Mouse (Mus musculus): Measurements from ENCODE around the gene Gadd45gip1.

DNA sequence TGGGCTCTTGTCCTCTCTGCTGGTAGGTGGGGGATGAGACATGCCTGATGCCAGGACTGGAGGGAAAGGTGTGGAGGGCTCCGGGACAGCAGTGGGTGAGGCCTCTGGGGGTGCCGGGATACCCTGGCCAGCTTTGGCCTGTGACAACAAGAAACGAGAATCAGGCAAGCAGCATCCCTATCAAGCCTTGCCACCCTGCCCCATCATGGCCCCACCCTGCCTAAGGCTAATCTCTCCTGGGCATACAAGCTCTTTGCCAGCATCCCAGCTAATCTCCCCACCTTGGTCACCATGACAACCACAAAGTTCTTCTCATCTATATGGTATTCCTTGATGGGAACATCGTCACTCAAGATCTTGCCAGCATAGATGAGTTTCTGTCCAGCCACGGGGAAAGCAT is 7.2 kb downstream of the Gadd45gip1 start:
- TF ChIP-seq EP300 (IDR thresholded peaks at IDR 0.05; ENCODE audit: insufficient read depth, low read depth, low read length), result no peak
- TF ChIP-seq CTCF (IDR thresholded peaks at IDR 0.05; ENCODE audit: low read depth, low read length), result no peak

Data from ES-Bruce4 (cell line).